Mouse (Mus musculus) hindbrain, embryonic 15.5 days (tissue): ENCODE results near the gene Stk11. TPM values are rescaled to one million over a fixed set of nuclear protein-coding genes. Genes with fewer than 3 reads are reported as not detected.

Source experiments
- ATAC-seq: fragments of 200-750 bp; cut with Nextera tagmentation; 2 replicates; pipeline ENCODE4 v1.8.0; 2017; ENCODE audit warnings: low read depth, moderate number of reproducible peaks, moderate TSS enrichment; ENCODE audit not compliant: low FRiP score
- H3K27ac ChIP-seq: fragments of 300-500 bp; sonication (generic); replicated peaks from 2 replicates; pipeline ENCODE4 v1.5.1; 2015; ENCODE audit warnings: mild to moderate bottlenecking, inconsistent platforms
- H3K27me3 ChIP-seq: fragments of 300-500 bp; sonication (generic); 2 replicates; pipeline ENCODE4 v1.6.1; 2015; ENCODE audit warnings: control low read depth, inconsistent platforms
- H3K36me3 ChIP-seq: fragments of 300-500 bp; sonication (generic); 2 replicates; pipeline ENCODE4 v1.6.1; 2015; ENCODE audit warnings: control low read depth, inconsistent platforms
- H3K4me1 ChIP-seq: fragments of 300-500 bp; sonication (generic); replicated peaks from 2 replicates; pipeline ENCODE4 v1.6.1; 2015; ENCODE audit warnings: control low read depth, inconsistent platforms
- H3K4me2 ChIP-seq: fragments of 300-500 bp; sonication (generic); 2 replicates; pipeline ENCODE4 v1.6.1; 2015; ENCODE audit warnings: moderate library complexity, mild to moderate bottlenecking, inconsistent platforms
- H3K4me3 ChIP-seq: fragments of 300-500 bp; sonication (generic); 2 replicates; pipeline ENCODE4 v1.5.1; 2015; ENCODE audit warnings: mild to moderate bottlenecking, inconsistent platforms
- H3K9ac ChIP-seq: fragments of 300-500 bp; sonication (generic); 2 replicates; pipeline ENCODE4 v1.6.1; 2015; ENCODE audit warnings: inconsistent platforms
- H3K9me3 ChIP-seq: fragments of 300-500 bp; sonication (generic); 2 replicates; pipeline ENCODE4 v1.6.1; 2016; ENCODE audit warnings: control low read depth, inconsistent platforms
- whole genome bisulfite sequencing: fragments of 180-500 bp; shearing (Covaris S2); methylation state at CpG from one replicate; pipeline ENCODE4 v1.1.7; 2015; 5-methylcytosine and 5-hydroxymethylcytosine counted together
- polyA plus RNA-seq: library from polyadenylated mRNA; unstranded; fragments of >200 nt; fragmentation: Nextera tagmentation; extraction: Ambion mirVana; gene quantifications from 2 replicates; pipeline ENCODE4 v1.2.1, GENCODE M21; 2015

The Stk11 gene
- polyA plus RNA-seq, 1 experiment from 2014 or later: 20.0 TPM

DNA sequence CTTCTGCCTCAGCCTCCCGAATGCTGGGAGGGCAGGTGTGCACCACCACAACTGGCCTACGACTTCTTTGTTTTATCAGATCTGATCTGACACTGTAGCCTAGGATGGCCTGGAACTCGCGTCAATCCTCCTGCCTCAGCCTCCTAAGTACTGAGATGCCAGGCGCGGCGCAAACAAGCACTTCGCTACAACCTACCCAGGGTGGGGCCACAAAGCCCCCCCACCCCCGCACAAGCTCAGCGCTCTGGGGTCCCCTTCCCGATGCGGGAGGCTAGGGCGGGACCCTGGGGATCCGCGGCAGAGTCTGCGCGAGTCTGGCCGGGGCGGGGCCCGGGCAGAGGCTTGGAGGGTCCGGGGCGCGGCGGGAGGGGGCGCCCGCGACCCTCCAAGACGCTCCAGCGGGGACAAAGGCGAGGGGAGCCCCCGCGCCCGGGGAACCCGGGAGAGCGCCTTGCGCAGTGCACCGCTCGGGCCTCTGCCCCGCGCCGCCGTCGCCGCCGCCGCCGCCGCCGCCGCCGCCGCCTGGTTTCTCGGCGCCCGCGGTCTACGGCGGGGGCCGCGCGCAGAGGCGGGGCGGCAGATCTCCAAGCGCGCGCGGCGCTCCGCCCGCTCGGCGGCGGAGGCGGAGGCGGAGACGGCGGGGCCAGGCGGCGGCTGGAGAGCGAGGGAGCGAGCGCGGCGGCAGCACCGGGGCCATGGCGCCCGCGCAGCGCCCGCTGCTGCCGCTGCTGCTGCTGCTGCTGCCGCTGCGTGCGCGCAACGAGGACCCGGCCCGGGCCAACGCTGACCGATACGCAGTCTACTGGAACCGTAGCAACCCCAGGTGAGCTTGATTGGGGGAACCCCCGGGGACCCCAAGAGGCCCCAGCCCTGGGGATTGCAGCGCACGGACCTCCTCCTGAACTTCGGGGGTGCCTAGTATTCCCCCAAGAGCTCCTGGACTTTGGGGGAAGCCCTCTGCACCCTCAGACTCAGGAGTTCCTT is 63.8 kb downstream of the Stk11 start, which contains the start of gene Efna2:
Gene Efna2 (plus strand): TSS at position 415 of the 984 bp plus-strand sequence.
- Histone ChIP-seq H3K27ac (peak within 1 kb of the TSS; percentile 71), H3K4me3 (peak within 1 kb of the TSS; percentile 83), H3K9me3 (no peaks in the 10 kb centered on the region), H3K27me3 (no peaks in the 10 kb centered on the region), H3K4me1 (peaks cover 32% of the 10 kb centered on the region), H3K4me2 (peak within 1 kb of the TSS; percentile 83), H3K36me3 (no peaks in the 10 kb centered on the region), H3K9ac (peak within 1 kb of the TSS; percentile 81)
- peak; percentile 72 for ATAC-seq
- 2% methylated on average over 55 of the region's 106 CpGs for WGBS

Other genes with a start within 250 kb of the Stk11 start
- 11.0 and 11.3 TPM in 2 replicates for gene Prtn3, start 241.3 kb upstream of the Stk11 start, polyA plus RNA-seq
- gene Plppr3, start 241.2 kb upstream of the Stk11 start, polyA plus RNA-seq: 383 and 417 TPM in 2 replicates
- gene Elane, start 229.6 kb upstream of the Stk11 start, polyA plus RNA-seq: 0.16 TPM in 1 of 2 replicates, not detected in the other
- not detected in 2 replicates for gene Cfd, start 224.9 kb upstream of the Stk11 start, polyA plus RNA-seq
- gene Med16, start 206.9 kb upstream of the Stk11 start, polyA plus RNA-seq: 51.2 and 54.2 TPM in 2 replicates
- 3.0 TPM in 1 of 2 replicates, not detected in the other for gene Gm26602, start 204.9 kb upstream of the Stk11 start, polyA plus RNA-seq
- 2.7 and 3.1 TPM in 2 replicates for gene Kiss1r, start 198.8 kb upstream of the Stk11 start, polyA plus RNA-seq
- 258 and 289 TPM in 2 replicates for gene R3hdm4, start 194.6 kb upstream of the Stk11 start, polyA plus RNA-seq
- gene Arid3a, start 188.8 kb upstream of the Stk11 start, polyA plus RNA-seq: 2.9 and 3.2 TPM in 2 replicates
- gene Wdr18, start 155.7 kb upstream of the Stk11 start, polyA plus RNA-seq: 93.6 and 94.7 TPM in 2 replicates
- gene Grin3b, start 145.1 kb upstream of the Stk11 start, polyA plus RNA-seq: 0.29 and 0.34 TPM in 2 replicates
- 24.5 and 27.3 TPM in 2 replicates for gene Tmem259, start 131.5 kb upstream of the Stk11 start, polyA plus RNA-seq
- 29.4 and 33.6 TPM in 2 replicates for gene Cnn2, start 127.2 kb upstream of the Stk11 start, polyA plus RNA-seq
- gene Abca7, start 119.3 kb upstream of the Stk11 start, polyA plus RNA-seq: 4.8 and 5.4 TPM in 2 replicates
- 2.3 and 2.5 TPM in 2 replicates for gene Arhgap45, start 99.2 kb upstream of the Stk11 start, polyA plus RNA-seq
- 141 and 145 TPM in 2 replicates for gene Polr2e, start 76.0 kb upstream of the Stk11 start, polyA plus RNA-seq
- 583 and 596 TPM in 2 replicates for gene Gpx4, start 68.6 kb upstream of the Stk11 start, polyA plus RNA-seq
- gene Sbno2, start 10.2 kb upstream of the Stk11 start, polyA plus RNA-seq: 12.6 and 12.9 TPM in 2 replicates
- gene Atp5d, start 22.8 kb downstream of the Stk11 start, polyA plus RNA-seq: 503 and 517 TPM in 2 replicates
- gene Cbarp, start 25.0 kb downstream of the Stk11 start, polyA plus RNA-seq: 61.4 and 71.3 TPM in 2 replicates
- 22.6 and 26.0 TPM in 2 replicates for gene Midn, start 32.5 kb downstream of the Stk11 start, polyA plus RNA-seq
- gene Cirbp, start 50.2 kb downstream of the Stk11 start, polyA plus RNA-seq: 295 and 319 TPM in 2 replicates
- 10.1 and 12.7 TPM in 2 replicates for gene 1600002K03Rik, start 57.1 kb downstream of the Stk11 start, polyA plus RNA-seq
- 29.1 and 33.6 TPM in 2 replicates for gene Efna2, start 63.7 kb downstream of the Stk11 start, polyA plus RNA-seq
- 36.5 and 38.6 TPM in 2 replicates for gene Mum1, start 110.6 kb downstream of the Stk11 start, polyA plus RNA-seq
- gene Ndufs7, start 133.3 kb downstream of the Stk11 start, polyA plus RNA-seq: 311 and 321 TPM in 2 replicates
- gene Gamt, start 145.2 kb downstream of the Stk11 start, polyA plus RNA-seq: 24.6 and 28.1 TPM in 2 replicates
- 46.9 and 51.3 TPM in 2 replicates for gene Dazap1, start 145.7 kb downstream of the Stk11 start, polyA plus RNA-seq
- 551 and 587 TPM in 2 replicates for gene Rps15, start 176.7 kb downstream of the Stk11 start, polyA plus RNA-seq
- gene Apc2, start 180.2 kb downstream of the Stk11 start, polyA plus RNA-seq: 175 and 181 TPM in 2 replicates
- gene 2310011J03Rik, start 204.7 kb downstream of the Stk11 start, polyA plus RNA-seq: 29.8 and 30.1 TPM in 2 replicates
- gene Pcsk4, start 213.7 kb downstream of the Stk11 start, polyA plus RNA-seq: 6.1 and 6.7 TPM in 2 replicates
- gene Reep6, start 214.2 kb downstream of the Stk11 start, polyA plus RNA-seq: 5.7 and 7.1 TPM in 2 replicates
- gene Adamtsl5, start 232.6 kb downstream of the Stk11 start, polyA plus RNA-seq: 0.76 and 1.2 TPM in 2 replicates
- gene Plk5, start 240.7 kb downstream of the Stk11 start, polyA plus RNA-seq: 6.1 and 6.4 TPM in 2 replicates